Mouse (Mus musculus) limb, embryonic 11.5 days (tissue): ENCODE measurements around the gene Slc39a11. TPM values are rescaled to one million over a fixed set of nuclear protein-coding genes. Genes with fewer than 3 reads are reported as not detected.

ENCODE experiments used
- ATAC-seq: fragments of 200-750 bp; cut with Nextera tagmentation; 2 replicates; pipeline ENCODE4 v1.8.0; 2017; ENCODE audit warnings: low read depth; ENCODE audit not compliant: insufficient number of reproducible peaks, low FRiP score, low TSS enrichment
- DNase-seq: peaks from one replicate; pipeline ENCODE4 v3.0.0-alpha.2; 2015; ENCODE audit warnings: low spot score
- H3K27ac ChIP-seq: fragments of 300-500 bp; sonication (generic); replicated peaks from 2 replicates; pipeline ENCODE4 v1.5.1; 2014; ENCODE audit warnings: low read depth, mild to moderate bottlenecking, low read length
- H3K27me3 ChIP-seq: fragments of 300-500 bp; sonication (generic); 2 replicates; pipeline ENCODE4 v1.6.1; 2014; ENCODE audit warnings: mild to moderate bottlenecking, low read length, mixed read lengths; ENCODE audit not compliant: control insufficient read depth, insufficient read depth
- H3K36me3 ChIP-seq: fragments of 300-500 bp; sonication (generic); 2 replicates; pipeline ENCODE4 v1.6.1; 2014; ENCODE audit warnings: mild to moderate bottlenecking, low read length, moderate library complexity, mixed read lengths; ENCODE audit not compliant: control insufficient read depth, insufficient read depth
- H3K4me1 ChIP-seq: fragments of 300-500 bp; sonication (generic); 2 replicates; pipeline ENCODE4 v1.6.1; 2014; ENCODE audit warnings: low read length, mixed read lengths; ENCODE audit not compliant: control insufficient read depth, insufficient read depth
- H3K4me2 ChIP-seq: fragments of 300-500 bp; sonication (generic); 2 replicates; pipeline ENCODE4 v1.6.1; 2014; ENCODE audit warnings: low read depth, mild to moderate bottlenecking, moderate library complexity; ENCODE audit not compliant: severe bottlenecking
- H3K4me3 ChIP-seq: fragments of 300-500 bp; sonication (generic); 2 replicates; pipeline ENCODE4 v1.5.1; 2014; ENCODE audit warnings: low read depth, low read length
- H3K9ac ChIP-seq: fragments of 300-500 bp; sonication (generic); 2 replicates; pipeline ENCODE4 v1.6.1; 2014; ENCODE audit warnings: mild to moderate bottlenecking, low read length
- H3K9me3 ChIP-seq: fragments of 300-500 bp; sonication (generic); 2 replicates; pipeline ENCODE4 v1.6.1; 2016; ENCODE audit warnings: low read length; ENCODE audit not compliant: control insufficient read depth
- WGBS: fragments of 180-500 bp; shearing (Covaris S2); extraction: QIAGEN DNeasy Blood & Tissue Kit; methylation state at CpG from one replicate; pipeline ENCODE4 v1.1.7; 2014; 5-methylcytosine and 5-hydroxymethylcytosine counted together
- polyA plus RNA-seq: library from polyadenylated mRNA; unstranded; fragments of >200 nt; fragmentation: Nextera tagmentation; extraction: Ambion mirVana; gene quantifications from 2 replicates; pipeline ENCODE4 v1.2.1, GENCODE M21; 2014

The Slc39a11 gene
- polyA plus RNA-seq, 1 experiment from 2014 or later, result 14.9 TPM

DNA sequence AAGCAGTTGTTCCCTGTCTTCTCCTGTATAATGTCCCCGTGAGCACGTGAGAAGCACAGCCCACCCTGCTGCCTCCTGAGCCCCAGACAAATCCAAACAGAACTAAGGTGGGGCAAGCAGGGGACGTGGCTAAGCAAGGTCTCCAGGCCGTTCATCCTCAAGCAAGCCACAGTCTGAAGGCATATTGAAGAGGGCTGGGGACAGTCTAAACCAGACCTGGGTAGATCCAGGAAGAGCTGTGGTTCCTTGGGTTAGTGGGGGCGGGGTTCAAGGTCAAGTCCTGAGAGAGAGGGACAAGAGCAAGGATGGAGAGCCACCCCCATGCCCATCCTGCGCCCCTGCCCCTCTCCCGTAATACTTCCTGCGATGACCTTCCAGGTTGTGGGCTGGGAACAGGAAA, 452.3 kb downstream of the Slc39a11 start:
- DNase-seq, result no peak
- H3K4me2 ChIP-seq, result peak overlapping the region; percentile 17; the same call in 1 of the 2 replicates
- 90% methylated on average over 8 of the region's 8 CpGs for WGBS
- no peak overlapping the region for H3K27ac ChIP-seq
- ATAC-seq, result no peak
- H3K4me1 ChIP-seq, result peaks cover 18% of the 10 kb centered on the region
- H3K36me3 ChIP-seq, result no peaks in the 10 kb centered on the region
- H3K9ac ChIP-seq, result no peak overlapping the region
- H3K27me3 ChIP-seq, result 0 out of 2 replicates have a peak, but pooled peaks cover 2% of the 10 kb centered on the region
- no peaks in the 10 kb centered on the region for H3K9me3 ChIP-seq
- no peak overlapping the region for H3K4me3 ChIP-seq

DNA sequence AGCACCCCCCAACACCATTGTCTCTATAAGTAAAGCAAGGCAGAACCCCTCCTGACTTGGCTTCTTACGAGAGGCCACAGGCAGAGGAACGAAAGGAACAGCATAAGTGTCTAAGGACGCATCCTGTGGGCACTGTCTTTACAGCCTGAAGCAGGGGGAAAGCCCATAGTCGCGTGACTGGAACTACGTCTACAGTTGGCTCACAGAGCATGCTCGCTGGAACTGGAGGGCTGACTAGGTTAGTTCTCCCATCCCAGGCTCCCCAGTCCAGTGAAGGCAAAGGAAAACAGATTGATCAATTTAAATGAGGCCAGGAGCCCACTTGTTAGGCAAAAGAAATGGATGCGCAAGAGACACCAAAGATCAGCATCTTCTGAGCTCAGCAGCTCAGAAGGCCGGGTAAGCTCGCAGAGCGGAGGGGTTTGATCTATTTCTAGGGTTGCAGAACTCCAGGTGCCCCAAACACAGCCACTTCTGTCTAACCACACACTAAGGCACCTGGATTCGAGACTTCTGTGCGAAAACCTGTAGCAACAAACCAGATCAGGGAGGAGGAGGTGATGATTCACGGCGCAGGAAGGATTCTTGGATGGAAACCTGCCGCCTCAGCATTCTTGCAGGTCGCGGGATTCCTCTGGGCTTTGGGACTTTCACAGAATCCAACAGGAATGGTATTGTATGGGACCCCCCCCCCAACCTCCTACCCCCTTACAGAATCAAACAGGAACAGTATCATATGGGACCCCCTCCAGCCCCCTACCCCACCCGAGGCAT, 453.5 kb downstream of the Slc39a11 start:
- WGBS, result 86% methylated on average over 19 of the region's 19 CpGs
- 0 out of 2 replicates have a peak, but pooled peaks cover 2% of the 10 kb centered on the region for H3K27me3 ChIP-seq
- peaks cover 25% of the 10 kb centered on the region for H3K4me1 ChIP-seq
- no peaks in the 10 kb centered on the region for H3K9me3 ChIP-seq
- no peaks in the 10 kb centered on the region for H3K36me3 ChIP-seq
- H3K4me2 ChIP-seq, result no peak overlapping the region
- H3K9ac ChIP-seq, result no peak overlapping the region
- no peak overlapping the region for H3K27ac ChIP-seq
- ATAC-seq (no peak), DNase-seq (no peak)
- H3K4me3 ChIP-seq, result no peak overlapping the region

Other genes starting within 250 kb of the Slc39a11 start
- gene Sstr2, start 30.7 kb downstream of the Slc39a11 start, polyA plus RNA-seq, result 0.48 and 1.1 TPM in 2 replicates
- 29.3 and 30.6 TPM in 2 replicates for gene Cog1, start 910 bp downstream of the Slc39a11 start, polyA plus RNA-seq
- gene Fam104a, start 34.1 kb upstream of the Slc39a11 start, polyA plus RNA-seq, result 53.0 and 54.2 TPM in 2 replicates
- 24.0 and 26.1 TPM in 2 replicates for gene D11Wsu47e, start 34.3 kb upstream of the Slc39a11 start, polyA plus RNA-seq
- gene Cpsf4l, start 59.9 kb upstream of the Slc39a11 start, polyA plus RNA-seq, result 0.51 and 0.54 TPM in 2 replicates
- gene Cdc42ep4, start 101.8 kb upstream of the Slc39a11 start, polyA plus RNA-seq, result 74.3 and 75.4 TPM in 2 replicates